Mouse (Mus musculus) ES-E14 (cell line): ENCODE measurements around the gene Smyd5.

Experiments
- CHD2 ChIP-seq: IDR thresholded peaks from 2 replicates; pipeline ENCODE4 v1.6.1; 2014; ENCODE audit warnings: mild to moderate bottlenecking, low read depth, low read length, inconsistent platforms
- HCFC1 ChIP-seq: IDR thresholded peaks from 2 replicates; pipeline ENCODE4 v1.6.1; 2012; ENCODE audit warnings: low read length, inconsistent platforms, borderline replicate concordance; ENCODE audit not compliant: insufficient read depth
- MAFK ChIP-seq: IDR thresholded peaks from 2 replicates; pipeline ENCODE4 v1.6.1; 2014; ENCODE audit warnings: mild to moderate bottlenecking, low read depth, low read length, inconsistent platforms; ENCODE audit not compliant: insufficient read depth
- ZC3H11A ChIP-seq: IDR thresholded peaks from 2 replicates; pipeline ENCODE4 v1.6.1; 2012; ENCODE audit warnings: low read depth, mild to moderate bottlenecking, inconsistent platforms, low read length, borderline replicate concordance
- ZNF384 ChIP-seq: IDR thresholded peaks from 2 replicates; pipeline ENCODE4 v1.6.1; 2012; ENCODE audit warnings: low read depth, low read length, inconsistent platforms

DNA sequence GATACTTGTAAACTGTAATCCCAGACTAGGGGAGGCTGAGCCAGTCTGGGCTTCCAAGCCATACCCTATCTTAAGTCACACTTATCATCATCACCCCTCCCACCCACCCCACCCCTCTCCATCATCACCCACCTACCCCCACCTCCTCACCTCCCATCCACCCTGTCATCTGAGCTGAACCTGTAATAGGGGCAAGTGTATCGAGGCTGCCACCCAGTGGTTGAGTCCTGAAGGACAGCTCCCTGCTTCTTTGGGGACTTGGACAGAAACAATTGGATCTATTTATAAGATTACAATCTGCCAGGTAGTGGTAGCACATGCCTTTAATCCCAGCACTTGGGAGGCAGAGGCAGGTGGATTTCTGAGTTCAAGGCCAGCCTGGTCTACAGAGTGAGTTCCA, 34.6 kb upstream of the Smyd5 start:
- TF ChIP-seq MAFK (no peak), ZC3H11A (peak; percentile 22; the same call in 1 of the 2 replicates), HCFC1 (no peak), CHD2 (no peak), ZNF384 (no peak)
